Mouse (Mus musculus) E14TG2a.4 (cell line): ENCODE results near the gene Gemin6.
"Not testable (repeated sequence)": the region's sequence is repeated elsewhere in the genome, so short reads cannot be mapped to it uniquely, and the experiment has no call there.

Experiments
- H3K27me3 ChIP-seq: 2 replicates; pipeline ENCODE4 v1.6.1; 2014; ENCODE audit warnings: low read length, control low read depth; ENCODE audit not compliant: insufficient read depth
- H3K36me3 ChIP-seq: 2 replicates; pipeline ENCODE4 v1.6.1; 2014; ENCODE audit warnings: low read length, control low read depth; ENCODE audit not compliant: insufficient read depth
- H3K4me1 ChIP-seq: replicated peaks from 2 replicates; pipeline ENCODE4 v1.6.1; 2014; ENCODE audit warnings: low read depth, low read length, control low read depth
- H3K4me3 ChIP-seq: replicated peaks from 2 replicates; pipeline ENCODE4 v1.5.1; 2014; ENCODE audit warnings: mild to moderate bottlenecking, low read length
- H3K9me3 ChIP-seq: 2 replicates; pipeline ENCODE4 v1.6.1; 2014; ENCODE audit warnings: low read length, control low read depth
- CTCF ChIP-seq: conservative IDR thresholded peaks from 2 replicates; pipeline ENCODE4 v1.5.1; 2014; ENCODE audit warnings: low read length
- NANOG ChIP-seq: IDR thresholded peaks from 2 replicates; pipeline ENCODE4 v1.6.1; 2014; ENCODE audit warnings: borderline replicate concordance, low read length, mixed read lengths
- POU5F1 ChIP-seq: IDR thresholded peaks from 2 replicates; pipeline ENCODE4 v1.6.1; 2014; ENCODE audit warnings: low read length, borderline replicate concordance

Gemin6 gene

DNA sequence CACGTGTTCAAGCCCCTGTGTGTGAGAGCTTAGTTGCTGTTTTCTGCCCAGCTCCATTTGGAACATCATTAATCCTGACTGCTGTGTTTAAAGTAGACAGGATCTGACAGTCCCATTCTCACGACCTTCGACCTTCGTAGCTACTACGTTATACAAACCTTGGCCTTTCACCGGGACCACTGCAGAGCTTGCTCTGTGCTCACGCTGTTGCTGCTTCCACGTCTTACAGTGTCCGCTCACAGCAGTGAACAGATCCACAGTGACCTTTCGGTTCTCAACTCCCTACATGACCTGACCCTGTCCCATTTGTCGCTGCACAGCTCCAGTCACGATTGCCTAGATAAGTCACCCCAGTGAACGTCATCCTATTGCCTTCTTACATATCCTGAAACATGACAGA lies 18.9 kb downstream of the Gemin6 start:
- H3K4me1 ChIP-seq = peaks cover 11% of the 10 kb centered on the region
- TF ChIP-seq CTCF (no peak), POU5F1 (no peak), NANOG (no peak)
- no peaks in the 10 kb centered on the region for H3K9me3 ChIP-seq
- H3K27me3 ChIP-seq = no peaks in the 10 kb centered on the region
- peaks cover 85% of the 10 kb centered on the region for H3K36me3 ChIP-seq
- no peak overlapping the region for H3K4me3 ChIP-seq

DNA sequence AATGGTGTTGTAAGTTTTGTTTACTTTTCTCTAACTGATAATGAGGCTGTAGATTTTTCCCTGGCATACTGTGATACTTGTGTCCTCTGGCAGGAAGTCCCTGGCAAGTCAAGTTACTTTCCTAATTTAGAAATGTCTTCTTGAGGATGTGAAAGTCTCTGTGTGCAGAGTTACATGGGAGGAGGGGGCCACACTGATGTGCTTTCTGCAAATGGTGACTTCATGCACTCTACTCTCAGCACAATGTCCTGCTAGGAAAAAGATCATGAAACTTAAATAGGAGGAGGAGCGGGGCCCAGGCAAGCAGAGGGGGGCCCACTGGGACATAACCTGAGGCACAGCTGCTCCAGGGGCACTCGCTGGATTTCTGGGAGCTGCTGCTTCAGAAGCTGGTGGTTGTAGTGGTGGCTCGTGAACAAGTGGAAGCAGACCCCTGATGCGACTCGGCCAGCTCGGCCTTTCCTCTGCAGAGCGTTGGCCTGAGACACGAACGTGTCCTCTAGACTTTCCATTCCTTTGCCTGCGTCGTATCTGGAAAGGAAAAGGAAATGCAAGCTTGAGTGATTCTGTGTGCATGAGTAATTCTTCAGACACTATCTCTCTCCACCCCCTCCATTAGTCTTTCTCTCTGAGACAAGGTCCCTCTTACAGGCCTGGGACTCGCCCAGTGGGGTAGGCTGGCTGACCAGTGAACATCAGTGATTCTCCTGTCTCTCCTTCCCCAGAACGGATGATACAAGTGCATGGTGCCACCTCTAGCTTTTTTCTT lies 28.7 kb downstream of the Gemin6 start:
- Histone ChIP-seq H3K9me3 (peaks cover 8% of the 10 kb centered on the region), H3K27me3 (no peaks in the 10 kb centered on the region), H3K4me3 (no peak overlapping the region), H3K36me3 (peaks cover 85% of the 10 kb centered on the region), H3K4me1 (peaks cover 48% of the 10 kb centered on the region)
- TF ChIP-seq NANOG = no peak
- TF ChIP-seq CTCF = no peak
- no peak for TF ChIP-seq POU5F1

DNA sequence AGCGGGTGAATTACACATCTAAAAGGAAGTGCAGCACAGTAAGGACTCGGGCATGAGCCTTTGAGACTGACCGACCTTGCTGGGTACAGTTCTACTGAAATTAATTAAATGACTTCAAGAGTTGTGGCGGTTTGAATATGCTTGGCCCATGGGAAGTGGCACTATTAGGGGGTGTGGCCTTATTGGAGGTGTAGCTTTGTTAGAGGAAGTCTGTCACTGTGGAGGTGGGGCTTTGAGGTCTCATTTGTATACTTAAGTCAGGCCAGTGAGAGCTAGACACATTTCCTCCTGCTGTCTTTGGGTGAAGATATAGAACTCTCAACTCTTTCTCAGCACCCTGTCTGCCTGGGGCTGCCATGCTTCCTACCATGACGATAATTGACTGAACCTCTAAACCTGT lies 30.2 kb downstream of the Gemin6 start:
- Histone ChIP-seq H3K4me1 (peaks cover 41% of the 10 kb centered on the region), H3K36me3 (peaks cover 86% of the 10 kb centered on the region), H3K9me3 (peaks cover 8% of the 10 kb centered on the region), H3K27me3 (no peaks in the 10 kb centered on the region), H3K4me3 (peak overlapping the region; percentile 18)
- TF ChIP-seq NANOG (no peak), CTCF (no peak), POU5F1 (no peak)

DNA sequence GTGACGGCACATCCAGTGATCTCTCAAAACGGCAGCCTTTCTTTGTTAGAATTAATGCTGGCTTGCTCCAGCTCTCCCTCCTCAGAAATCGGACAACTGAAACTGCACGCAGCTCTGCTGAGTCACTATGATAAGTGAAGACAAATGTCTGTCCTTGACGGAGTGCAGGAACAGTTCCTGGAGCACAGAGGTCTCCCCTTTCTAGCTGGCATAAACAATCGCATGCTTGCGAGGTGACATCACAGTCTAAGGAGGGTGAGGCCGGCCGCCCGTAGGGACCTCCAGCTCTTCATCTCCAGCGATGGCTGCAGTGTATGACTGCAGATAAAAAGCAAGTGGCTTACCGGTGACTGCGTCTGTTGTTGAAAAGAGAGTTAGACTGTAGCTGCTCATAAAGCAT lies 31.0 kb downstream of the Gemin6 start:
- Histone ChIP-seq H3K4me3 (peak overlapping the region; percentile 18), H3K9me3 (peaks cover 8% of the 10 kb centered on the region), H3K36me3 (peaks cover 86% of the 10 kb centered on the region), H3K4me1 (peaks cover 40% of the 10 kb centered on the region), H3K27me3 (no peaks in the 10 kb centered on the region)
- TF ChIP-seq CTCF = no peak
- no peak for TF ChIP-seq NANOG
- TF ChIP-seq POU5F1 = no peak

DNA sequence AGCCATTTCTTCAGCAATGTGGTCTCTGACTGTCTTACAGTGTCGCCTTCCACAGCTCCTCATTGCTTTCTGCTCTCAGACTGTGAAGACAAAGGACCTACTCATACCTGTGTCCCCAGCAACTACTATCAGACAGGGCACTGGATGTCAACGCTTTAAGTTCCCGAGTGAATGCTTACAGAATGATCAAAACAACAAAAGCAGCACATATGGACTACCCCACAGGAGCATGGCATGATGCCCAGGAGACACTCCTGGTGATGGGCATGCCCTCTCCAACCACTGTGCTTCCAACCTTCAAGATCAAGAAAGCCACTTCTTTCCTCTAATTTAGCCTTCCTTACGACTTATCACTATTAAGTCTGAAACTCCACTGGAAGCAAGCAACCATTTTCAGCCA lies 42.8 kb downstream of the Gemin6 start:
- H3K27me3 ChIP-seq = no peaks in the 10 kb centered on the region
- no peaks in the 10 kb centered on the region for H3K4me1 ChIP-seq
- TF ChIP-seq POU5F1 = no peak
- TF ChIP-seq NANOG = no peak
- no peak for TF ChIP-seq CTCF
- peaks cover 88% of the 10 kb centered on the region for H3K36me3 ChIP-seq
- no peaks in the 10 kb centered on the region for H3K9me3 ChIP-seq
- no peak overlapping the region for H3K4me3 ChIP-seq

DNA sequence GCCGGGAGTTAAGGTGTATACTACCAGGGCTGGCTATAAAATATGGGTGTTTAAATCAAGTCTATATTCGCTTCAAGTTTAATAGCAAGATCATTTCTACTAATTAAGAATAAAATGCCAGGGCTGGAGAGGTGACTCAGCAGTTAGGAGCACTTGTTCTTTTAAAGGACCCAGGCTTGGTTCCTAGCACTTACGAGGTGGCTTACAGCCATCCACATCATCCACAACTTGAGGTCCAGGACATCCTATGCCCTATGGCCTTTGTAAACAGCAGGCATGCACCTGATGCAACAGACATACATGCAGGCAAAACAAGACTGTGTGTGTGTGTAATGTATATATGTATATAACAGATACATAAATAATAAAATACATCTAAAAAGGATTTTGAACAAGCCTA lies 43.9 kb downstream of the Gemin6 start:
- peaks cover 88% of the 10 kb centered on the region for H3K36me3 ChIP-seq
- H3K4me3 ChIP-seq = no peak overlapping the region
- no peaks in the 10 kb centered on the region for H3K27me3 ChIP-seq
- TF ChIP-seq NANOG = no peak
- TF ChIP-seq CTCF = no peak
- TF ChIP-seq POU5F1 = no peak
- no peaks in the 10 kb centered on the region for H3K4me1 ChIP-seq
- no peaks in the 10 kb centered on the region for H3K9me3 ChIP-seq

DNA sequence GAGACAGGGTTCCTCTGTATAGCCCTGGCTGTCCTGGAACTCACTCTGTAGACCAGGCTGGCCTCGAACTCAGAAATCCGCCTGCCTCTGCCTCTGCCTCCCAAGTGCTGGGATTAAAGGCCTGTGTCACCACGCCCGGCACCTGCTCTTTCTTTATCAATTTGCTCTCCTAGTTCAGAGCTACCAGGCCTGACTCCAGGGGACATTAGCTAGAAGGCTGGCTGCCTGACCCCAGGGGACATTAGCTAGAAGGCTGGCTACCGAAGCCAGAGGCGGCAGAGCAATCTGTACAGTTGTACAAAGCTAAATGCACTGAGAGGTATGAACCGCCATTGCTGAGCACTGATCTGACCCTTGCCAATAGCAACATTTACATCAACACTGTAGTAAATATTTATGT lies 46.4 kb downstream of the Gemin6 start:
- H3K36me3 ChIP-seq = peaks cover 88% of the 10 kb centered on the region
- not testable (repeated sequence) for H3K27me3 ChIP-seq, H3K4me1 ChIP-seq, H3K4me3 ChIP-seq, H3K9me3 ChIP-seq
